Mouse (Mus musculus): ENCODE results near the gene Bmyc. TPM values are rescaled to one million over a fixed set of nuclear protein-coding genes. Genes with fewer than 3 reads are reported as not detected.

Bmyc gene
- polyA plus RNA-seq (2015; fragmentation: Nextera tagmentation; extraction: Ambion mirVana): 34.7 and 35.6 TPM in 2 replicates

DNA sequence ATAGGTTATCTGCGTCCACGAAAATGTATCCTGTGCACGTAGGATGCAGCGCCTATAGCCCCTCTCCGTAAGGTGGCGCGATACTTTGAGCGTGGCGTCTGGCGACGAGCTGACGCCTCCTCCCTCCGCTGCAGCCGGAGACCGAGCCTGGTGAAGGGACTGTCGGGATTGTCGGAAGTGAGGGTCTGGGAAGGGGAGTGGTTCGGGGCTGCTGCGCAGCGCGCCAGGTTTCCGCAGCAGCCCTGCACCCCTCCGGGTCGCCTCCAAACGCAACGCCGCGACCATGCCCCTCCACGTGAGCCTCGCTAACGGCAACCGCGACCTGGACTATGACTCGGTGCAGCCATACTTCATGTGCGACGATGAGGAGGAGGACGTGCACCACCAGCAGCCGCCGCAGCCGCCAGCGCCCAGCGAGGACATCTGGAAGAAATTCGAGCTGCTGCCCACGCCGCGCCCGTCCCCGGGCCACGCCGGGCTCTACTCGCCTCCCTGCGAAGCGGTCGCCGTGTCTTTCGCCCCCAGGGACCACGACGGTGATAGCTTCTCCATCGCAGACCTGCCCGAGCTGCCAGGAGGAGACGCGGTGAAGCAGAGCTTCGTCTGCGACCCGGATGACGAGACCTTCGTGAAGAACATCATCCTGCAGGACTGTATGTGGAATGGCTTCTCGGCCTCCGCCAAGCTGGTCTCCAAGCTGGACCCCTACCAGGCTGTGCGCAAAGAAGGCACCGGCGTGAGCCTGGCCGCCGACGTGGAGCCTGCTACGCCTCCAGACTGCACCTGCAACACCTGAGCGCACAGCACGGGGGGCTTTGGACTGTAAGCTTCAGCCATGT lies at the start of gene Bmyc:
Gene Bmyc (plus strand): TSS at position 97 of the 839 bp plus-strand sequence.
- peak; percentile 81 for ATAC-seq
- WGBS: under 1% methylated on average over 78 of the region's 78 CpGs
- peak; percentile 86 for TF ChIP-seq CTCF (IDR thresholded peaks at IDR 0.05; ENCODE audit: low read depth)
- H3K9me3 ChIP-seq (ENCODE audit: control insufficient read depth): no peaks in the 10 kb centered on the region
- H3K36me3 ChIP-seq (ENCODE audit: control insufficient read depth, insufficient read depth): no peaks in the 10 kb centered on the region
- 0 out of 2 replicates have a peak, but pooled peaks cover 5% of the 10 kb centered on the region for H3K4me1 ChIP-seq (replicated peaks; ENCODE audit: control insufficient read depth, insufficient read depth, low read length)
- peak within 1 kb of the TSS; percentile 52 for H3K9ac ChIP-seq (ENCODE audit: low read depth, low read length)
- peak within 1 kb of the TSS; percentile 57 for H3K4me3 ChIP-seq (ENCODE audit: low read depth, low read length)
- peak within 1 kb of the TSS; percentile 91 for H3K4me2 ChIP-seq (replicated peaks; ENCODE audit: low read depth)
- no peaks in the 10 kb centered on the region for H3K27me3 ChIP-seq (replicated peaks; ENCODE audit: control insufficient read depth, insufficient read depth, low read length)
- peak within 1 kb of the TSS; percentile 22; the same call in 1 of the 2 replicates for H3K27ac ChIP-seq (ENCODE audit: low read depth, low read length)

DNA sequence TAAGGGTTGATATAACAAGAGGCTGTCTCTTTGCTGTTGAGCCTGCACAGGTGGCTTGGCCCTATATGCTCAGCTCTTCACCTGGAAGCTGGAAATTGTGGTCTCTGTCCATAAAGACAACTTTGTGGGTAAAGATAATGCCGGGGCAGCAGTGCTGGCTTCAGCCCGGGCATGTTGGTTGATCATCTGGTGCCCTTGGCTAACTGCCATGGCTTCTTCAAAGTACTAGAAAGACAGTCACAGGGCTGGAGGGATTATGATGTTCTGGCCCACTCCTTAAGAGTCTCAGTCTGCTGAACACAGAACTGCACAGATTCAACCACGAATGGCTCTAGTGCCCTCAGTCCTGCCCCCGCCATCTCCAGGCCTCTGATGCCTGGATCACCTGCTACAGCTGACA lies 49.3 kb upstream of the Bmyc start:
- Histone ChIP-seq H3K36me3 (ENCODE audit: control insufficient read depth, insufficient read depth) (no peaks in the 10 kb centered on the region), H3K9ac (ENCODE audit: low read depth, low read length) (no peak overlapping the region), H3K4me1 (replicated peaks; ENCODE audit: control insufficient read depth, insufficient read depth, low read length) (no peaks in the 10 kb centered on the region), H3K9me3 (ENCODE audit: control insufficient read depth) (no peaks in the 10 kb centered on the region), H3K27me3 (replicated peaks; ENCODE audit: control insufficient read depth, insufficient read depth, low read length) (no peaks in the 10 kb centered on the region), H3K4me3 (ENCODE audit: low read depth, low read length) (no peak overlapping the region), H3K27ac (ENCODE audit: low read depth, low read length) (no peak overlapping the region), H3K4me2 (replicated peaks; ENCODE audit: low read depth) (no peak overlapping the region)
- 77% methylated on average over 4 of the region's 4 CpGs for WGBS
- TF ChIP-seq CTCF (IDR thresholded peaks at IDR 0.05; ENCODE audit: low read depth): no peak
- ATAC-seq: no peak

DNA sequence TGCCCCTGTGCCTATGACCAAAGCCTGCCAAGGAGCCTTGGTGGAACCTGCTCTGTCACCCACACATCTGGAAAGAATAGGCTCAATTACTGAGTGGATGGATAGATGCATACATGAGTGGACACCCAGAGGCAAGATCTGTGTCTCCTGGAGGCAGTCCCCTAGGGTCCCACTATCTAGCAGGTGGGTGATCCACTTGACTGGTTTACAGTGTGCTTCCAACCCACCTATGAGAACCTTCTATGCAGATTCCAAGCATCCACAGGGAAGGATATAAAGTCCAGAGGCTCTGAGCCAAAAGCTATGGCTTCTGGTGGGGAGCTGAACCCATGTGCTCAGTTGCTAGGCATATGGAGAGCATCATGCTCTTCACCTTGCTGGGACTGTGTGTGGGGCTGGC lies 48.9 kb upstream of the Bmyc start, which contains the start of gene Lcn5:
Gene Lcn5 (plus strand): TSS at position 301 of the 400 bp plus-strand sequence.
- no peak for ATAC-seq
- no peak for TF ChIP-seq CTCF (IDR thresholded peaks at IDR 0.05; ENCODE audit: low read depth)
- H3K4me1 ChIP-seq (replicated peaks; ENCODE audit: control insufficient read depth, insufficient read depth, low read length): no peaks in the 10 kb centered on the region
- no peak within 1 kb of the TSS for H3K4me3 ChIP-seq (ENCODE audit: low read depth, low read length)
- H3K9me3 ChIP-seq (ENCODE audit: control insufficient read depth): no peaks in the 10 kb centered on the region
- no peaks in the 10 kb centered on the region for H3K36me3 ChIP-seq (ENCODE audit: control insufficient read depth, insufficient read depth)
- H3K27me3 ChIP-seq (replicated peaks; ENCODE audit: control insufficient read depth, insufficient read depth, low read length): no peaks in the 10 kb centered on the region
- H3K4me2 ChIP-seq (replicated peaks; ENCODE audit: low read depth): no peak within 1 kb of the TSS
- H3K9ac ChIP-seq (ENCODE audit: low read depth, low read length): no peak within 1 kb of the TSS
- H3K27ac ChIP-seq (ENCODE audit: low read depth, low read length): no peak within 1 kb of the TSS

DNA sequence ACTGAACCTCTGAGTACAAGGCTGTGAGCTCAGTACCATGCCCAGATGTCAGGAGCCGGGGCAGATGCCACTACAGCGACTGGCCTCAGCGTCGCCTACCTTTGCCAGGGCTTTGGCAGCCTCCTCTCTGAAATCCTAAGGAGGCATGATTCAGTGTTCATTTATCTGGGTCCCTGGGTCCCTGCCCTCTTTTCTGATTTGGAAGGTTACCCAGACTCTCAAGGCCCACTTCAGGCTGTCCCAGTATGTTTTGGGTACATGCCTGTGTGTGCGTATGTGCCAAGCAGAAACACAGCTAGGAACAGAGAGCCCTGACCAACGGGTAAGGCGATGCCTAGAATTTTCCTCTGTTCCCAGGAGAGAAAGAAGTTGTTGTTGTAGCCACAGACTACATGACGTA lies 46.3 kb upstream of the Bmyc start:
- WGBS: 87% methylated on average over 8 of the region's 8 CpGs
- TF ChIP-seq CTCF (IDR thresholded peaks at IDR 0.05; ENCODE audit: low read depth): no peak
- Histone ChIP-seq H3K9me3 (ENCODE audit: control insufficient read depth) (no peaks in the 10 kb centered on the region), H3K4me2 (replicated peaks; ENCODE audit: low read depth) (no peak overlapping the region), H3K4me3 (ENCODE audit: low read depth, low read length) (no peak overlapping the region), H3K27me3 (replicated peaks; ENCODE audit: control insufficient read depth, insufficient read depth, low read length) (no peaks in the 10 kb centered on the region), H3K36me3 (ENCODE audit: control insufficient read depth, insufficient read depth) (no peaks in the 10 kb centered on the region), H3K9ac (ENCODE audit: low read depth, low read length) (no peak overlapping the region), H3K27ac (ENCODE audit: low read depth, low read length) (no peak overlapping the region), H3K4me1 (replicated peaks; ENCODE audit: control insufficient read depth, insufficient read depth, low read length) (no peaks in the 10 kb centered on the region)
- no peak for ATAC-seq

DNA sequence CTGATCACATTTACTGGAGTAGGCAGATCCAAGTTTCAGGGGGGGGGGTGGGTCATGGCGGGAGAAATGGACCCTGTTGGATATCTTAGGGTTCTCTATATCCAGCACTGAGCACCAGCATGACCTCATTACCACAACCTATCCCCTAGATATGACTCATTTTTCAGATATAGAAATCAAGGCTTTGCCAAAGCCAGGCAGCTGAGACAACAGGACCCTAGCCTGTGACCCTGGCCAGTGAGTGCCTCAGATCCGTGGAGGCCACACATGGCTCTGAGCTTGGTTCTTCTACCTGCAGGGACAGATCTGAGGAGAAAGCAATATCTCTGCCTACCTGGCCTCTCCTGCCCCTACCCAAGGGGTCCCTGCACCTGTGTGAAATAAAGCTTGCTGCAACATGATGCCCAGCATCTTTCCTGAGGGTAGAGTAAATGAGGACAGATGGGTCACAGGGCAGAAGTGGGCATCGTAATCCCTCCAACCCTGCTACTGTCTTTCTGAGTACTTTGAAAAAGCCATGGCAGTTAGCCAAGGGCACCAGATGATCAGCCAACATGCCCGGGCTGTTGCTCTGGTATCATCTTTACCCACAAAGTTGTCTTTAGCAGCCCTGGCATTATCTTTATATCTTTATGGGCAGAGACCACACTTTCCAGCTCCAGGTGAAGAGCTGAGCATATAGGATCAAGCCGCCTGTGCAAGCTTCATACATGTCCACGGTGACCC lies 45.1 kb upstream of the Bmyc start:
- no peak for ATAC-seq

DNA sequence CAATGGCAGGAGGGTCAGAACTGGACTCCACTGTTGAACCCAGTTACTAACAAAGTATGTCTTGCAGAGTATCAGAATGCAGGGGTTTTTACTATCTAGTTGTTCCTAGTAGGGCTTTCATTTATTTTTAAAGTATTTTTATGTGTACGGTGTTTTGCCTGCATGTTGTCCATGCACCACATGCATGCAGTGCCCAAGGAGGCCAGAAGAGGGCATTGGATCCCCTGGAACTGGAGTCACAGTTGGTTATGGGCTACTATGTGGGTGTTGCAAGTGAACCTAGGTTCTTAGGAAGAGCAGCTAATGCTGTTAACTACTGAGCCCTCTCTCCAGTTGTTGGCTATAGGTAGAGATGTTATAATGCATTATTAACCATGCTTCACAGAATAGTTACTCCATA lies 43.0 kb upstream of the Bmyc start:
- no peaks in the 10 kb centered on the region for H3K27me3 ChIP-seq (replicated peaks; ENCODE audit: control insufficient read depth, insufficient read depth, low read length)
- H3K4me3 ChIP-seq (ENCODE audit: low read depth, low read length): no peak overlapping the region
- H3K9ac ChIP-seq (ENCODE audit: low read depth, low read length): no peak overlapping the region
- H3K4me1 ChIP-seq (replicated peaks; ENCODE audit: control insufficient read depth, insufficient read depth, low read length): no peaks in the 10 kb centered on the region
- TF ChIP-seq CTCF (IDR thresholded peaks at IDR 0.05; ENCODE audit: low read depth): peak; percentile 79
- no peaks in the 10 kb centered on the region for H3K9me3 ChIP-seq (ENCODE audit: control insufficient read depth)
- no peak overlapping the region for H3K4me2 ChIP-seq (replicated peaks; ENCODE audit: low read depth)
- no peak overlapping the region for H3K27ac ChIP-seq (ENCODE audit: low read depth, low read length)
- ATAC-seq: no peak
- H3K36me3 ChIP-seq (ENCODE audit: control insufficient read depth, insufficient read depth): no peaks in the 10 kb centered on the region
- 63% methylated on average over 1 of the region's 1 CpGs for WGBS

More for the DNA sequence above, 45.1 kb upstream of the Bmyc start:
- Histone ChIP-seq H3K36me3 (ENCODE audit: control insufficient read depth, insufficient read depth) (no peaks in the 10 kb centered on the region), H3K4me3 (ENCODE audit: low read depth, low read length) (no peak overlapping the region), H3K27me3 (replicated peaks; ENCODE audit: control insufficient read depth, insufficient read depth, low read length) (no peaks in the 10 kb centered on the region), H3K27ac (ENCODE audit: low read depth, low read length) (no peak overlapping the region), H3K9ac (ENCODE audit: low read depth, low read length) (no peak overlapping the region), H3K9me3 (ENCODE audit: control insufficient read depth) (no peaks in the 10 kb centered on the region), H3K4me2 (replicated peaks; ENCODE audit: low read depth) (no peak overlapping the region), H3K4me1 (replicated peaks; ENCODE audit: control insufficient read depth, insufficient read depth, low read length) (no peaks in the 10 kb centered on the region)
- TF ChIP-seq CTCF (IDR thresholded peaks at IDR 0.05; ENCODE audit: low read depth): no peak
- 85% methylated on average over 6 of the region's 6 CpGs for WGBS

Measured in intestine, postnatal 0 days (tissue).